Mouse (Mus musculus) myocyte (in vitro differentiated cells): Measurements from ENCODE around the gene Slc25a27. TPM values are rescaled to one million over a fixed set of nuclear protein-coding genes. Genes with fewer than 3 reads are reported as not detected.

Experiments
- H3K27me3 ChIP-seq: one replicate; pipeline ENCODE4 v1.6.1; 2011; ENCODE audit not compliant: control insufficient read depth, insufficient read depth, insufficient read length
- H3K36me3 ChIP-seq: one replicate; pipeline ENCODE4 v1.6.1; 2011; ENCODE audit not compliant: control insufficient read depth, insufficient read depth
- H3K4me2 ChIP-seq: one replicate; pipeline ENCODE4 v1.6.1; 2011; ENCODE audit warnings: low read depth, control low read depth
- H3K4me3 ChIP-seq: one replicate; pipeline ENCODE4 v1.5.1; 2011; ENCODE audit warnings: mild to moderate bottlenecking, control low read depth, moderate library complexity
- H3K79me2 ChIP-seq: one replicate; pipeline ENCODE4 v1.6.1; 2011; ENCODE audit not compliant: control insufficient read depth, insufficient read depth
- H3ac ChIP-seq: one replicate; pipeline ENCODE4 v1.6.1; 2011; ENCODE audit not compliant: control insufficient read depth, insufficient read length
- CEBPB ChIP-seq: IDR thresholded peaks from 2 replicates; pipeline ENCODE4 v1.6.1; 2011; ENCODE audit warnings: mild to moderate bottlenecking, moderate library complexity; ENCODE audit not compliant: poor library complexity, insufficient read depth, severe bottlenecking
- E2F4 ChIP-seq: IDR thresholded peaks from one replicate; pipeline ENCODE4 v1.6.1; 2011; ENCODE audit warnings: mild to moderate bottlenecking, control low read depth, moderate library complexity; ENCODE audit not compliant: insufficient read depth
- MAX ChIP-seq: IDR thresholded peaks from one replicate; pipeline ENCODE4 v1.6.1; 2011; ENCODE audit warnings: low read depth, mild to moderate bottlenecking, control low read depth
- MYOD1 ChIP-seq, 3 experiments: IDR thresholded peaks; one replicate each; pipeline ENCODE4 v1.6.1; 2011; ENCODE audit warnings: control low read depth in 2 of 3, low read depth in 2 of 3, mild to moderate bottlenecking in 2 of 3, moderate library complexity in 1 of 3; ENCODE audit not compliant: insufficient read length in 2 of 3, control insufficient read depth in 1 of 3
- MYOG ChIP-seq, 3 experiments: IDR thresholded peaks; one replicate each; pipeline ENCODE4 v1.6.1; 2011; ENCODE audit warnings: control low read depth in 2 of 3, low read depth in 2 of 3, mild to moderate bottlenecking in 2 of 3; ENCODE audit not compliant: insufficient read length in 2 of 3, control insufficient read depth in 1 of 3, insufficient read depth in 1 of 3
- POLR2A ChIP-seq: IDR thresholded peaks from one replicate; pipeline ENCODE4 v1.6.1; 2011; ENCODE audit warnings: low read depth, mild to moderate bottlenecking, control low read depth, moderate library complexity; ENCODE audit not compliant: insufficient read length
- POLR2AphosphoS2 ChIP-seq: IDR thresholded peaks from one replicate; pipeline ENCODE4 v1.6.1; 2011; ENCODE audit warnings: low read depth, control low read depth; ENCODE audit not compliant: insufficient read length
- REST ChIP-seq: IDR thresholded peaks from one replicate; pipeline ENCODE4 v1.6.1; 2011; ENCODE audit warnings: mild to moderate bottlenecking, control low read depth, moderate library complexity; ENCODE audit not compliant: insufficient read depth, insufficient read length
- SRF ChIP-seq: IDR thresholded peaks from one replicate; pipeline ENCODE4 v1.6.1; 2011; ENCODE audit warnings: low read depth; ENCODE audit not compliant: control insufficient read depth, insufficient read length
- TCF12 ChIP-seq: IDR thresholded peaks from one replicate; pipeline ENCODE4 v1.6.1; 2011; ENCODE audit warnings: mild to moderate bottlenecking, control low read depth; ENCODE audit not compliant: poor library complexity, insufficient read depth, severe bottlenecking
- TCF3 ChIP-seq: IDR thresholded peaks from one replicate; pipeline ENCODE4 v1.6.1; 2011; ENCODE audit warnings: low read depth, control low read depth; ENCODE audit not compliant: insufficient read length
- USF1 ChIP-seq: IDR thresholded peaks from one replicate; pipeline ENCODE4 v1.6.1; 2011; ENCODE audit warnings: low read depth, mild to moderate bottlenecking, control low read depth, moderate library complexity
- polyA plus RNA-seq: library from polyadenylated mRNA; unstranded; fragments of >200 nt; fragmentation: generic; extraction: Trizol; gene quantifications from one replicate; pipeline ENCODE4 v1.2.1, GENCODE M21; 2012; ENCODE audit warnings: missing spikeins

The Slc25a27 gene
- polyA plus RNA-seq, 1 experiment = 1.1 TPM

DNA sequence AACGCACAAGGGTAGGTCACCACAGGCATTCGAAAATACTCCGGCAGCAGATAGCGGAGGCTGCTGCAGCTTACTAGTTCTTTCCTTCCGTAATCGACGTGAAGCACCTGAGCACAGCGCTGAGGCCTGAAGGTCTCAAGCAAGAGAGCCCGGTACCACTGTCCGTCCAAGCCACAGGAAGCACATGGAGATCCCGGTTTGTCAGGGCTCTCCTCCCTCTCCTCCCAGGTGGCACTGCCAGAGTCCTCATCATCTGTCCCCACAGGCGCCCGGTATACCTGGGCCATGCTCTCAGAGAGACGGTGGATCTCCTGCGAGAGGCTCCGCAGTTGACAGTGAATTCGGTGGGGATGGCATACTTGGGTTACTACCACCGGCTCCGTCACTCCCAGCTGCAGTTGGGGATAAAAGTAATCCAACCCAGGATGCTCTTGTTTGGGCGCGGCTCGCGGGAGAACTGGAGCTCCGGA, 38.0 kb downstream of the Slc25a27 start:
- Histone ChIP-seq H3K4me3 (no peak overlapping the region), H3K27me3 (no peaks in the 10 kb centered on the region), H3ac (no peak overlapping the region), H3K36me3 (no peaks in the 10 kb centered on the region), H3K4me2 (no peak overlapping the region), H3K79me2 (no peaks in the 10 kb centered on the region)
- TF ChIP-seq MYOD1 (IDR thresholded peaks at IDR 0.05; ENCODE audit: control insufficient read depth in 1 of 3, insufficient read length in 2 of 3, low read depth in 2 of 3) (no peak), SRF (no peak), REST (no peak), CEBPB (no peak), E2F4 (no peak), TCF3 (no peak), MAX (no peak), USF1 (no peak), POLR2A (no peak), POLR2AphosphoS2 (no peak), TCF12 (no peak), MYOG (IDR thresholded peaks at IDR 0.05; ENCODE audit: control insufficient read depth in 1 of 3, insufficient read depth in 1 of 3, insufficient read length in 2 of 3, low read depth in 2 of 3) (no peak)

DNA sequence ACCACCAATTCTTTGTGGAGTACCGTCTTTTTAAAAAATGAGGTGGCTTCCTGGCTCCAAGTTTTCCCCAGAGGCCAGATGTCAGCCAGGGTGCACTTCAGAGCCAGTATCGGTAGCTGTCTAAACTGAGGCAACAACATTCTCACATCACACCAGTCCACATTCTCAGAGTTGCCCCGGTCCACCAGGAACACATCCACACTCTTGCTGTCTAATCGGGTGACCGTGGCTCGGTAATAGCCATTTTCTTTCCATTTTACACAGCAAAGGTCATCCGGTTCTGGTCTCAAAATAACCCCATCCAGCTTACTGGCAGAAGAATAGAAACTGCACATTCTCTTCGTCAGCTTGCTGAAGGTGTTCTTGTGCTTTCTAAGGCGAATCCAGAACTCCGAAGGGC, 38.8 kb downstream of the Slc25a27 start:
- no peaks in the 10 kb centered on the region for H3K79me2 ChIP-seq
- no peak overlapping the region for H3K4me2 ChIP-seq
- no peak overlapping the region for H3ac ChIP-seq
- TF ChIP-seq CEBPB (no peak), MYOD1 (IDR thresholded peaks at IDR 0.05; ENCODE audit: control insufficient read depth in 1 of 3, insufficient read length in 2 of 3, low read depth in 2 of 3) (no peak), MYOG (IDR thresholded peaks at IDR 0.05; ENCODE audit: control insufficient read depth in 1 of 3, insufficient read depth in 1 of 3, insufficient read length in 2 of 3, low read depth in 2 of 3) (no peak), SRF (no peak), USF1 (no peak)
- H3K27me3 ChIP-seq = no peaks in the 10 kb centered on the region
- H3K4me3 ChIP-seq = no peak overlapping the region
- no peaks in the 10 kb centered on the region for H3K36me3 ChIP-seq

DNA sequence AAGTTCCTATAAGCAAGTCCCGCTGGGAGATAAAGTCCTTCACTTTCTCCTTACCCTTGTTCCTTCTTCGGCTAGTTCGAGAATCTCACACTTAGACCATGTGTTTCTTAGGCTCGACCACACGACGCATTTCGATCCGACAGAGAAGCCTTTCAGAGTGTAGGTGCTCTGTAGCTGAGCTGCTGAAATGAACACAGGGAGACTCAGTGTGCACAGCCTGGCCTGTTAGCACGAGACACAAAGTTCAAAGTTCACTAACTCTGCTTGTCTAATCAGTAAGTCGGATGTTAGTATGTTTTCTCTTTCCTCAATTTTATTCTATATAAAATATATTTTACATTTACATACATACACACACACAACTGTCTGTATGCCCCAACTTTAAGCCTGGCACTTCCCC, 44.9 kb downstream of the Slc25a27 start:
- TF ChIP-seq POLR2AphosphoS2 = no peak
- no peak for TF ChIP-seq CEBPB
- TF ChIP-seq E2F4 = no peak
- no peak for TF ChIP-seq MYOG (IDR thresholded peaks at IDR 0.05; ENCODE audit: control insufficient read depth in 1 of 3, insufficient read depth in 1 of 3, insufficient read length in 2 of 3, low read depth in 2 of 3)
- no peak for TF ChIP-seq TCF12
- H3ac ChIP-seq = no peak overlapping the region
- H3K79me2 ChIP-seq = no peaks in the 10 kb centered on the region

DNA sequence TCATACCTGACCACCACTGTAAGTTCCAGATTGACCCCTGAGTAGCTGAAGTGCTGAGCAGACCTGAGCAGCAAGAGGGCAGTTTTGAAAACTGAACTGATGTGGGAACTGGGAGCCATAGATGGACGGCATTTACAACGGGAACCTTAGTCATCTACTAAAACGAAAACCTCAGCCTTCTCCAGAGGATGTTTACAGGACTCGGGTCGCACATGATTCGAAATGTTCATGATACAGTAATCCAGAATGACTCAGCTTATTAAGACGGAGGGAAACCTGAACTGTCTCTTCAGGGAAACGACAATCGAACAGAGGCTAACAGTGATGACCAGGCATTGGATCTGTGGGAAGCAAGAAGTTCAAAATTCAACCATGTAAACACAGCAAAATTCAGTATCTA, 47.9 kb downstream of the Slc25a27 start:
- TF ChIP-seq TCF3 (no peak), REST (no peak), MAX (no peak), MYOD1 (IDR thresholded peaks at IDR 0.05; ENCODE audit: control insufficient read depth in 1 of 3, insufficient read length in 2 of 3, low read depth in 2 of 3) (no peak), TCF12 (no peak), E2F4 (no peak), POLR2A (no peak), POLR2AphosphoS2 (no peak), CEBPB (no peak), SRF (no peak), MYOG (IDR thresholded peaks at IDR 0.05; ENCODE audit: control insufficient read depth in 1 of 3, insufficient read depth in 1 of 3, insufficient read length in 2 of 3, low read depth in 2 of 3) (no peak), USF1 (no peak)
- Histone ChIP-seq H3K27me3 (no peaks in the 10 kb centered on the region), H3K36me3 (no peaks in the 10 kb centered on the region), H3K4me3 (no peak overlapping the region), H3K79me2 (no peaks in the 10 kb centered on the region), H3ac (no peak overlapping the region), H3K4me2 (peak overlapping the region; percentile 42)

More for the DNA sequence above, 44.9 kb downstream of the Slc25a27 start:
- Histone ChIP-seq H3K27me3 (no peaks in the 10 kb centered on the region), H3K4me3 (no peak overlapping the region), H3K36me3 (no peaks in the 10 kb centered on the region), H3K4me2 (no peak overlapping the region)

DNA sequence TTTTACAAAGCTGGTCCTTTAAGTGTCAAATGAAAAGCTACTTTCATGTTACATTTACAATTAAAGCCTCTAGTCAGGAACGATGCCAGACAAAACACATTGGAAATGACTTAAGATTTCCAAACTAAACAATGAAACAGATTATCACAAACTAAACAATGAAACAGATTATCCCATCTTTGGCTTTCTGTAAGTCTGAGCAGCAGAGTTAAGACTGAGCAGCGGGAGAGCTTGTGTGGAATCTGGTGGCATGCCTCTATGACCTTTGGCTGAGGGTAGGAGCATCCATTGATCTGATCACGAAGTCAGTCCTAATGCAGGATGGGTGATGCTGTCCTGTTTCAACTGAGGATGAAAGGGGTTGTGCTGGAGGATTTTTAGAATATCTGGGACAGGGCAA, 54.8 kb downstream of the Slc25a27 start:
- Histone ChIP-seq H3ac (no peak overlapping the region), H3K4me3 (no peak overlapping the region), H3K79me2 (no peaks in the 10 kb centered on the region), H3K36me3 (no peaks in the 10 kb centered on the region), H3K27me3 (no peaks in the 10 kb centered on the region), H3K4me2 (no peak overlapping the region)
- TF ChIP-seq E2F4 (no peak), USF1 (no peak), SRF (no peak), POLR2A (no peak), MYOD1 (IDR thresholded peaks at IDR 0.05; ENCODE audit: control insufficient read depth in 1 of 3, insufficient read length in 2 of 3, low read depth in 2 of 3) (no peak), POLR2AphosphoS2 (no peak), MYOG (IDR thresholded peaks at IDR 0.05; ENCODE audit: control insufficient read depth in 1 of 3, insufficient read depth in 1 of 3, insufficient read length in 2 of 3, low read depth in 2 of 3) (no peak), MAX (no peak), CEBPB (no peak), TCF3 (no peak)
